Mouse (Mus musculus) liver, embryonic 14.5 days (tissue): ENCODE measurements around the gene Oma1. TPM values are rescaled to one million over a fixed set of nuclear protein-coding genes. Genes with fewer than 3 reads are reported as not detected.

Experiments
- ATAC-seq: fragments of 200-750 bp; cut with Nextera tagmentation; 2 replicates; pipeline ENCODE4 v1.8.0; 2017; ENCODE audit warnings: moderate number of reproducible peaks, mild to moderate bottlenecking, moderate library complexity; ENCODE audit not compliant: insufficient read depth
- DNase-seq, 3 experiments: peaks; one replicate each; pipeline ENCODE4 v3.0.0-alpha.2; 2012 to 2013; ENCODE audit warnings: low read depth in 3 of 3, low spot score in 3 of 3
- H3K27ac ChIP-seq: fragments of 300-500 bp; sonication (generic); 2 replicates; pipeline ENCODE4 v1.5.1; 2014; ENCODE audit warnings: moderate library complexity, mild to moderate bottlenecking, control low read depth, inconsistent platforms
- H3K27me3 ChIP-seq: fragments of 300-500 bp; sonication (generic); 2 replicates; pipeline ENCODE4 v1.6.1; 2014; ENCODE audit warnings: mild to moderate bottlenecking, low read length, moderate library complexity; ENCODE audit not compliant: control insufficient read depth, insufficient read depth
- H3K36me3 ChIP-seq: fragments of 300-500 bp; sonication (generic); replicated peaks from 2 replicates; pipeline ENCODE4 v1.6.1; 2014; ENCODE audit warnings: low read depth; ENCODE audit not compliant: control insufficient read depth, insufficient read depth
- H3K4me1 ChIP-seq, 2 experiments: fragments of 200-500 bp in 1 of 2; fragments of 300-500 bp in 1 of 2; sonication (generic) in 1 of 2; replicated peaks; 2 replicates each; pipeline ENCODE4 v1.6.1; 2012 to 2014; ENCODE audit warnings: antibody characterized with exemption in 1 of 2, inconsistent platforms in 1 of 2, low read length in 1 of 2; ENCODE audit not compliant: control insufficient read depth in 2 of 2, insufficient read depth in 2 of 2
- H3K4me2 ChIP-seq: fragments of 300-500 bp; sonication (generic); 2 replicates; pipeline ENCODE4 v1.6.1; 2014; ENCODE audit warnings: low read depth, mild to moderate bottlenecking, control low read depth, moderate library complexity
- H3K4me3 ChIP-seq, 2 experiments: fragments of 200-500 bp in 1 of 2; fragments of 300-500 bp in 1 of 2; sonication (generic) in 1 of 2; 2 replicates each; pipeline ENCODE4 v1.5.1; 2012 to 2014; ENCODE audit warnings: low read depth in 2 of 2, low read length in 2 of 2, mild to moderate bottlenecking in 2 of 2, control low read depth in 1 of 2, inconsistent platforms in 1 of 2, moderate library complexity in 1 of 2; ENCODE audit not compliant: insufficient read depth in 1 of 2
- H3K9ac ChIP-seq: fragments of 300-500 bp; sonication (generic); replicated peaks from 2 replicates; pipeline ENCODE4 v1.6.1; 2014; ENCODE audit warnings: mild to moderate bottlenecking, control low read depth, moderate library complexity
- H3K9me3 ChIP-seq: fragments of 300-500 bp; sonication (generic); 2 replicates; pipeline ENCODE4 v1.6.1; 2016; ENCODE audit warnings: low read length, mixed read lengths; ENCODE audit not compliant: control insufficient read depth
- CTCF ChIP-seq: IDR thresholded peaks from 2 replicates; pipeline ENCODE4 v1.5.1; 2016; ENCODE audit warnings: antibody characterized with exemption, low read depth, control low read depth
- EP300 ChIP-seq: IDR thresholded peaks from 2 replicates; pipeline ENCODE4 v1.6.1; 2016; ENCODE audit warnings: antibody characterized with exemption, low read depth
- WGBS: fragments of 180-500 bp; shearing (Covaris S2); extraction: QIAGEN DNeasy Blood & Tissue Kit; methylation state at CpG from one replicate; pipeline ENCODE4 v1.1.7; 2014; ENCODE audit not compliant: insufficient replicate concordance; 5-methylcytosine and 5-hydroxymethylcytosine counted together
- polyA plus RNA-seq, 2 experiments: library from polyadenylated mRNA; depleted of rRNA in 1 of 2; stranded (reverse) in 1 of 2; unstranded in 1 of 2; fragments of >200 nt; fragmentation: Nextera tagmentation in 1 of 2; extraction: Ambion mirVana in 1 of 2; gene quantifications; 2 replicates each; pipeline versions ENCODE4 v1.2.1 to v1.2.3; 2012 to 2014

Gene Oma1
- polyA plus RNA-seq, 2 experiments = 6.8 to 10.3 TPM

DNA sequence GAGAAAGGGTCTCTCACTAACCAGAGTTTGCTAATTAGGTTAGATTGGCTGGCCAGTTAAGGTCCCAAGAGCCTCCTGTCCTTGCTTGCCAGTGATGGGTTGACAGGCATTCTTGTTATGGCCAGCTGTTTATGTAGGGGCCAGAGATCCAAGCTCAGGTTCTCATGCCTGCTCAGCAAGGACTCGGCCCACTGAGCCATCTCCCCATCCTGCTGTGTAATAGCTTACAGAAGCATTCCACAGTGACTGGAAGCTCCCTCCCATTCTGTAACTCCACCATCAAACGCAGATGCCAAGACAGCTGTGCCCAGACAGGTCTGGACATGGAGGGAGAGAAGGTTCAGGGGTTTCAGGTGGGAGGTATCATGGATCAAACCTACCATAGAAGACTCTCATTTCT is 76.9 kb downstream of the Oma1 start:
- Histone ChIP-seq H3K9me3 (no peaks in the 10 kb centered on the region), H3K4me3 (no peak overlapping the region), H3K9ac (no peak overlapping the region), H3K4me1 (no peaks in the 10 kb centered on the region), H3K27me3 (no peaks in the 10 kb centered on the region), H3K4me2 (no peak overlapping the region), H3K36me3 (no peaks in the 10 kb centered on the region), H3K27ac (no peak overlapping the region)
- DNase-seq (no peak), ATAC-seq (no peak)
- WGBS = 57% methylated on average over 2 of the region's 2 CpGs
- TF ChIP-seq EP300 (no peak), CTCF (no peak)

DNA sequence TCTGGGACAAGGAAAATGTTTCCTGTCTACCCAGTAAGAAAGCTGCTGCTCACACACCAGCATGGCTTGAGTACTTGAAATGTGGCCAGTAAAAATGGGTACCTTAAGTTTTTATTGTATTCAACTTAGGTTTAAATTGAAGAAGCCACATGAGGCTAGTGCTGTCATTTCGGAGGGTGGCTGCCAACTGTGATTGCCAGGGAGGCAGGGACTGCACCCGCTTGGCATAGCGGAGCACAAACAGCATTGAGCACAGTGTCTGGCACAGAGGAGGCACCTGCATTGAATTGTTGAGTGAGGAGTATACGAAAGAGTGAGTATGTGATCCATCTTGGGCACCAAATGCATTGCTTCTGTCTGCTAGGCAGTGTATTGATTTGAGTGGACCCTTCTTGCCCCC is 81.5 kb downstream of the Oma1 start:
- 71% methylated on average over 4 of the region's 4 CpGs for WGBS
- Histone ChIP-seq H3K4me3 (no peak overlapping the region), H3K4me1 (no peaks in the 10 kb centered on the region), H3K4me2 (no peak overlapping the region), H3K9ac (no peak overlapping the region), H3K27ac (no peak overlapping the region), H3K9me3 (no peaks in the 10 kb centered on the region), H3K27me3 (no peaks in the 10 kb centered on the region), H3K36me3 (no peaks in the 10 kb centered on the region)
- no peak for TF ChIP-seq EP300
- no peak for TF ChIP-seq CTCF
- ATAC-seq (no peak), DNase-seq (no peak)

DNA sequence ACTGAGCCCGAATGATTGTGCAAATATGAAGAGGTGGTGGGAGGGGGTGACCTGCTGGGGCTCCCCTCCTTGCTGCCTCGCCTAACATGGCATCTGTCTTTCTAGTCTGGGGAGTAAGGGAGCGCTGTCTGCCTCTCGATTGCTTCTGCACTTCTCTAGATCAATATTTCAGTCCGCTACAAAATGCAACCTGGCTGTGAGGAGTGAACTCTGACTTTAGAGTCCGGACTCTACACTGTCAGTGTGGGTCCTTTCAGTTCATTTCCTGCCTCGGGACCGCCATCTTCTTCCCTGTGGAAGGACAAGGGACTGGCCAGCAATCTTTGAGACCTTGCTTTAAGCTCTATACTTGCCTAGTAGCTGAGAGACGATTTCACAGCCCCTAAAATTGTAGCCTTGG is 82.3 kb downstream of the Oma1 start:
- no peaks in the 10 kb centered on the region for H3K4me1 ChIP-seq
- H3K4me3 ChIP-seq = no peak overlapping the region
- WGBS = 56% methylated on average over 9 of the region's 9 CpGs
- no peaks in the 10 kb centered on the region for H3K36me3 ChIP-seq
- no peaks in the 10 kb centered on the region for H3K9me3 ChIP-seq
- ATAC-seq (no peak), DNase-seq (no peak)
- TF ChIP-seq EP300 (no peak), CTCF (no peak)
- H3K27me3 ChIP-seq = no peaks in the 10 kb centered on the region
- H3K4me2 ChIP-seq = no peak overlapping the region
- no peak overlapping the region for H3K27ac ChIP-seq
- no peak overlapping the region for H3K9ac ChIP-seq

DNA sequence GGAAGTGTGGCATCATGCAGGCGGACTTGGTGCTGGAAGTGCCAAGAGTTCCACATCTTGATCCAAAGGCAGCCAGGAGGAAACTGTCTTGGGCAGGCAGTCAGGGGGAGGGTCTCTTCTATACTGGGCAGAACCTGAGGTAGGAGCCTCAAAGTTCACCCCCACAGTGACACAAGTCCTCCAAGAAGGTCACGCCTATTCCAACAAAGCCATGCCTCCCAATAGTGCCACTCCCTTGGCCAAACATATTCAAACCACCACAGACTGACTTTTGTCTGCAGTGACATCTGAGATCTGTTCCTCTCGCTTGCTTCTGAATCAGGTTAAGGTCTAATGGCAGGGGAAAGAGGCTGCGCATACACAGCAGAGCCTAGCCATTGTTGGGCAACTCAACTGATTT is 83.3 kb downstream of the Oma1 start:
- 69% methylated on average over 4 of the region's 4 CpGs for WGBS
- DNase-seq (no peak), ATAC-seq (no peak)
- Histone ChIP-seq H3K27ac (no peak overlapping the region), H3K9ac (no peak overlapping the region), H3K27me3 (no peaks in the 10 kb centered on the region), H3K4me1 (no peaks in the 10 kb centered on the region), H3K36me3 (no peaks in the 10 kb centered on the region), H3K4me2 (no peak overlapping the region), H3K9me3 (no peaks in the 10 kb centered on the region), H3K4me3 (no peak overlapping the region)
- no peak for TF ChIP-seq CTCF
- TF ChIP-seq EP300 = no peak

- Histone ChIP-seq H3K27me3 (no peaks in the 10 kb centered on the region), H3K27ac (no peak overlapping the region), H3K36me3 (no peaks in the 10 kb centered on the region), H3K4me2 (no peak overlapping the region), H3K4me3 (no peak overlapping the region), H3K4me1 (no peaks in the 10 kb centered on the region), H3K9me3 (no peaks in the 10 kb centered on the region), H3K9ac (no peak overlapping the region)
- 62% methylated on average over 4 of the region's 4 CpGs for WGBS
- no peak for TF ChIP-seq EP300
- no peak for TF ChIP-seq CTCF
- DNase-seq (no peak), ATAC-seq (no peak)
Measured at GRCm38 (mm10) chr4:103402581-103402980, 89.0 kb downstream of the Oma1 start.
